Mouse (Mus musculus) cerebellum, adult 18-20 months (tissue): ENCODE measurements around the gene Slc9a6.

ENCODE experiments used
- DNase-seq, 2 experiments: peaks; one replicate each; pipeline ENCODE4 v3.0.0; 2021

Gene Slc9a6

DNA sequence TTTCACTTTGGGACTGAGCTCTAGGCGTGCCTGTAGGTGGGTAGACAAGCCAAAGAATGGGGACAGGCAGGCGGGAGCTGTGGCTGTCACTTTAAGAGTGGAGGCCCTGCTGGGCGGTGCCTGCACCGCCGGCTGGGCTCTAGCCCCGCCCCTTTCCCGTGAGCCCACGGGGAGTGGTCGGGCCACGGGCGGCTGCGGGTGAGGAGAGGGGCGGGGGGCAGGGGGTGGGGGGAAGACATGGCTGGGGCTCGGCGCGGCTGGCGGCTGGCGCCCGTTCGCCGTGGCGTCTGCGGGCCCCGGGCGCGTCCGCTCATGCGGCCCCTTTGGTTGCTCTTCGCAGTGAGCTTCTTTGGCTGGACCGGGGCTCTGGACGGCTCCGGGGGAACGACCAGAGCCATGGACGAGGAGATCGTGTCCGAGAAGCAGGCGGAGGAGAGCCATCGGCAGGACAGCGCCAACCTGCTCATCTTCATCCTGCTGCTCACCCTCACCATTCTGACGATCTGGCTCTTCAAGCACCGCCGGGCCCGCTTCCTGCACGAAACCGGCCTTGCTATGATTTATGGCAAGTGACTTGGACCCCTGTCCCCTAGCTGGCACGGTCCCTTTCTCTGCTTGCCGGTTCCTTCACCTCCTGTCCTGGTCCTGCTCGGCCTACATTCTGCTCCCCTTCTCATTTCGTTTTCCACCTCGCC lies at the start of gene Slc9a6:
Gene Slc9a6, plus strand, starts transcription at position 135 of the 695 bp plus-strand sequence.
- peak; percentile 78 to 79 for DNase-seq

GRCm38 (mm10) chrX:56572465-56572864 lies 37.1 kb upstream of the Slc9a6 start:
- DNase-seq: peak; percentile 3 to 24

- no peak for DNase-seq
Observed at GRCm38 (mm10) chrX:56578200-56578599, 31.4 kb upstream of the Slc9a6 start.

- peak in 1 of 2 experiments; percentile 19 for DNase-seq
Observed at GRCm38 (mm10) chrX:56597219-56597886, 12.2 kb upstream of the Slc9a6 start.

- peak; percentile 90 to 93 for DNase-seq
Observed at GRCm38 (mm10) chrX:56597887-56598640, 11.5 kb upstream of the Slc9a6 start, which contains the start of gene Mmgt1. Mmgt1 (minus strand) TSS chrX:56598069.

GRCm38 (mm10) chrX:56606536-56606935 lies 3.0 kb upstream of the Slc9a6 start:
- DNase-seq: no peak

- no peak for DNase-seq
Observed at GRCm38 (mm10) chrX:56607032-56607710, 2.4 kb upstream of the Slc9a6 start.

DNA sequence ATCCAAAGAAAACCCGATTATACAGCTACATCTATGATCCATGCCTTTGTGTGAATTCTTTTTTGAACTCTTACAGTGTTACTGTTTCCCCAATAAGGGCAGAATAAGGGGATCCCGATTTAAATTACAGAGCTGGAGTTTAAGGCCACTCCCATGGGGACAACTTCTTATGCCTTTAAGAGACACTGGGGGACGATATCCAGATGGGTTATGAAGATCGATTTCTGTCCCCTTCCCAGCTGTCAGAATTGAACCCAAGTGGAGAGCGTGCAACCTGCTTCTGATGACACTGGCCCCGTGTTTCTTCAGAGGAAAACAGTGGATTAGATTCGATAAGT lies 303 bp upstream of the Slc9a6 start:
- DNase-seq: no peak

GRCm38 (mm10) chrX:56610318-56610694 lies 749 bp downstream of the Slc9a6 start:
- DNase-seq: peak in 1 of 2 experiments; percentile 9

DNA sequence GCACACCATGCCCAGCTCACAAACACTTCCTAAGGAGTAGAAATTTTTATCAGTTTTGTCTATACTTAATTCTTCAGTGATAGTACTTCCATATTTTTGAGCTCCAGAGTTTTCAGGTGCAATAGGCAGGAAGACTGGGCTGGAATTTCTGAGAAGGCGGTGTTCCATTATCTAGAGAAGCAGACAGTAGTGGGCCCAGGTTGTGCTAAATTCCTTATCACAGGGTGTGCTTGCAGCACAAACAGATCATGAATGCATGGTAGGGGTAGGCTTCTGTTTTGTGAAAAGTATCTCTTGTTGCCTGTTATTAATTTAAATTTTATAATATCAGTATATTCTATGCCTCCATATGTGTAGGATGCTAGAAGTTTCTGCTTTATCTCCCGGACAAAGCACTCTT lies 5.7 kb downstream of the Slc9a6 start:
- no peak for DNase-seq

GRCm38 (mm10) chrX:56636185-56636584 lies 26.6 kb downstream of the Slc9a6 start:
- DNase-seq: no peak

DNA sequence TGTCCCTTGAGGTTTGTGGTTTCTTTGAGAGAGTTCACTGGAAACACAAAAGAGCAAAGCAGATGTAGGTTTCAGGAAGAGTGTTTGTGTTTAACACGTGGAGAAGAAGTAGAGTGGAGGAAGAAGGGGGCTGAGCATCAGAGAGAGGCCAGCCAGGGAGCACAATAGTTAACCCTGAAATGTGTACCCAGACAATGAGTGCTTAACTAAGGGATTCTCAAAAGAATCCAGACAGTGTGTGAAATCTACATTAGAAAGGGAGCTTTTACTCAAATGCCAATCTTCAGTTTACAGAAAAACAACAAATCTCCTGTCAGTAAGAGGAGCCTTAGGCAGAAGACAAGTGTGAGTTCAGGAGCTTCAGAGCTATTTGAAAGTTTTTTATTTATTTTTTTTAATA lies 30.5 kb downstream of the Slc9a6 start:
- no peak for DNase-seq

- no peak for DNase-seq
Observed at GRCm38 (mm10) chrX:56649549-56650354, 40.2 kb downstream of the Slc9a6 start.

DNA sequence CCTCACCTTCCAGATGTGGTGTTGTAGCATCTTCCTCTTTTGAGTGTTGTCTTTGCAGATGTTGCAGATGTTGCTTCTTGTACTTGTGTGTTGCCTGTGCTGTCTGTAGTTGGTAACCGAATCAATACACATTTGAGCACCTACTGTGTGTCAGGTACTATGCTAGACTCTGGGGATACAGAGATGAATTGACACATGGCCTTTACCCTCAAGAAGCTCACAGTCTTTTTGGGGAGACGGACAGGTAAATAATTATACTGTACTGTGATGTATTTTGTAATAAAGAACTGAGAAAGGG lies 40.7 kb downstream of the Slc9a6 start:
- DNase-seq: no peak

GRCm38 (mm10) chrX:56650885-56651284 lies 41.3 kb downstream of the Slc9a6 start:
- no peak for DNase-seq

GRCm38 (mm10) chrX:56651738-56652137 lies 42.2 kb downstream of the Slc9a6 start:
- DNase-seq: peak in 1 of 2 experiments; percentile 19

GRCm38 (mm10) chrX:56655686-56656085 lies 46.1 kb downstream of the Slc9a6 start:
- DNase-seq: no peak

DNA sequence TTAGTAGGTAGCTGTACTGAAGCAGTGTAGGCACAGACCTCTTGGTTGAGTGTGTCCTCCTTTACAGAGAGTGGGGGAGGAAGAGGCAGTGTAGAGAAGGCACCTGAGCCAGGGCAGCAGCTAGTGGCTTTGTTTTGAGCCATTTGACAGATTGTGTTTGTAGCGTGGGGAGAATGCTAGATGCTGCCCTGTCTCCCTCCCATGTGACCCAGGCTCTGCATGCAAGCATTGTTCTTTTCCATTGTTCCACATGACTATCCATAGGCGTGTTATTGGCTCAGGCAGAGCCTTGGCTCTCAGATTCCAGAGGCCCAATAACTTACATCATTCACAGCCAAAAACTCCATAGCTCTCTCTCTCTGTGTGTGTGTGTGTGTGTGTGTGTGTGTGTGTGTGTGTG lies 49.7 kb downstream of the Slc9a6 start:
- DNase-seq: peak; percentile 39 to 41

- no peak for DNase-seq
Observed at GRCm38 (mm10) chrX:56661143-56661542, 51.6 kb downstream of the Slc9a6 start.

- no peak for DNase-seq
Observed at GRCm38 (mm10) chrX:56662316-56662715, 52.8 kb downstream of the Slc9a6 start.

- no peak for DNase-seq
Observed at GRCm38 (mm10) chrX:56663377-56663776, 53.8 kb downstream of the Slc9a6 start.

- DNase-seq: no peak
Observed at GRCm38 (mm10) chrX:56665226-56665973, 55.8 kb downstream of the Slc9a6 start.
